Mouse (Mus musculus): ENCODE measurements around the gene Psmc2. TPM values are rescaled to one million over a fixed set of nuclear protein-coding genes. Genes with fewer than 3 reads are reported as not detected.

The Psmc2 gene
- 100 to 1,000 TPM; 113 to 117 TPM for total RNA-seq (2021)
- long read RNA-seq, partial matches to known transcripts: 91 of 96 reads
- long read RNA-seq, other reads (novel, unspliced or antisense): 5 of 96 reads

DNA sequence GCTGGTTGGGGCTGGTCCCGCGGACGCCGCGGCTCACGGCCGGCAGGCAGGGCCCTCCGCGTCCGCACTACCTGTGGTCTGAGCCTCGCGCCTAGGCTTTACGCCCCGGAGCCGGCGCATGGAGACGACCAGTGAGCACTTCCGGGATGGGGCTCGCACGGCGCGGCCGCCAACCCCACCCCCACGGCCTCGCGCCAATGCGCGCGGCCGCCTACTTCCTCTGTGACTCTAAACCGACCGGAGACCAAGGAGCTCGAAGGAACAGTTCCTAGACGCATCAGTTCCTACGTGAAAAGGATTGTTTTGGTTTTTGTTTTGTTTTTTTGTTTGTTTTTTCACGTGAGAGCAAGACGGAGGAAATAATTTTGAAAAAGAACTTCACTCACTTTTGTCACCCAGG is at the start of gene Psmc2, which contains the start of gene Dnajc2:
Gene Psmc2 (plus strand): TSS at position 231 of the 400 bp plus-strand sequence.
Gene Dnajc2 (minus strand): TSS at position 199 of the 400 bp plus-strand sequence.
- DNase-seq (ENCODE audit: low spot score in 2 of 2): peak; percentile 86 to 93

DNA sequence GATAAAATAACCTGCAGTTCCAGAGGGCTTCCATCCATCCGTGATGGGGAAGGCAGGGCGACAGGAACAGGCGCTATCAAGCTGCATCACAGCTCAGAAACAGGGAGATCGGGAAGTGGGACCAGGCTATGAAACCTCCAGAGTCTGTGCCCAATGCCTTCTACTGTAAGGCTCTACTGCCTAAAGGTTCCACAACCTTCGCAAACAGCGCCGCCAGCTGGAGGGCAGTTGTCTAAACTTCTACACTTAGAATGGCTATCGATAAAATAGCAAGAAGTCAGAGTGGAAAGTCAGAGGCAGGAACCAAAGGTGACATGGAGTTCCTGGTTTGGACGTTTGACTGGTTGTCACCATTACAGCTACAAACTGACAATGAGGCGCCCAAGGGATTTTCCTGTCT is 49.5 kb upstream of the Psmc2 start:
- DNase-seq (ENCODE audit: low spot score in 2 of 2): peak; percentile 53 to 77

DNA sequence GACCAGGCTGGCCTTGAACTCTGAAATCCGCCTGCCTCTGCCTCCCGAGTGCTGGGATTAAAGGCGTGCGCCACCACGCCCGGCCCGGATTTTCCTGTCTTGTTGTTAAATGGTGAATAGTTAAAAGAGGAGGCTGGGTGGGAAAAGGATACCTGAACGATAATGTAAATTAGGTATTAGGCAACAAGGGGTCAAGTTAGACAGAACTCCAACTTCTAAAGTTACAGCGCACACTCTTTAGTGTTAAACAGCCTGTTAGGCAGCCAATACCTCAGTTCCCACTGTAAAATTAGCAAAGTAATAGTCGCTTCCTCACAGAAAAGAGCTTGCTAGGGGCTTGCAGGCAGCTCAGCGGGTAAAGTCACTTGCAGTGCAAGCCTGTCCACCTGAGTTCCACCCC is 49.0 kb upstream of the Psmc2 start:
- no peak for DNase-seq (ENCODE audit: low spot score in 2 of 2)

DNA sequence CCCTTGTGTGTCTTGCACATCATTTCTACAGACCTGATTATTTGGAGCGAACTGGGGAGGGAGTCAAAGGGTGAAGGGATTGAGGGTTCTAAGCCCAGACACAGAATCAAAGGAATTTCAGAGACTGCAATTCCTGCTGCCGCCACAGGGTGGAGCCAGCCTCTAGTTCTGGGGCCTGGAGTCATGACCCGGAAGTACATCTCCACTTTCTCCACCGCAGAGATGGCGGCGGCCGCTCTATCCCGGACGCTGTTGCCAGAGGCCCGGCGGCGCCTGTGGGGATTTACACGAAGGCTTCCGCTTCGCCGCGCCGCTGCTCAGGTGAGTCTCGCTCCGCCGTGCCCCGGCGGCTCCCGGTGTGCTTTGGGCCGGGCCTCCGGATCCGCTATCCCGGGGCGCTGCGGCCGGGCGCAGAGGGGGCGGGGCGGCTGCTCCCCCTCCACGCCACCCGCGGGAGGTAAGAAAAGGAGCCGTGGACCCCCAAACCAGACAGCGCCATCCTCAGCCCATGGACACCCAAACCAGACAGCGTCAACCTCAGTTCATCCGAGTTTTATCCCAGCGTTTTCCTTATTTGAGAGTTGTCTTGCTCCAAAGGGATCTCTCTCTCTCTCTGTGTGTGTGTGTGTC is 48.0 kb upstream of the Psmc2 start, which contains the start of gene Pmpcb:
Gene Pmpcb (plus strand): TSS at position 186 of the 630 bp plus-strand sequence.
- peak; percentile 80 to 95 for DNase-seq (ENCODE audit: low spot score in 2 of 2)

DNA sequence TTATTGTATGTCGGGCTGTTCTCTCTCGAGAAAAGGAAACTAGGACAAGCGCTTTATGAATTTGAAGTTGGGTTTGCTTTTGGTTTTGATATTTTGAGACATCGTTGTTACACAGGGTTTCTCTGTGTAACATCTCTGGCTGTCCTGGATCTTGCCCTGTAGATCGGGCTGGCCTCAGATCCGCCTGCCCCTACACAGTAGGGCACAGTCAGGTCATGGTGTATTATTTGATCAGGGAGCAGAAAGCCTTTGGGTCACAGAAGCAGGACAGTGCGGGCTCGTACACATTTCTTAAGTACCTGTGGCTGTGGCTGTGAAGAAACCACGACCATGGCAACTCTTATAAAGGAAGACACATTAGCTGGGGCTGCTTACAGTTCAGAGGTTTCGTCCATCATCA is 47.5 kb upstream of the Psmc2 start:
- DNase-seq (ENCODE audit: low spot score in 2 of 2): no peak

DNA sequence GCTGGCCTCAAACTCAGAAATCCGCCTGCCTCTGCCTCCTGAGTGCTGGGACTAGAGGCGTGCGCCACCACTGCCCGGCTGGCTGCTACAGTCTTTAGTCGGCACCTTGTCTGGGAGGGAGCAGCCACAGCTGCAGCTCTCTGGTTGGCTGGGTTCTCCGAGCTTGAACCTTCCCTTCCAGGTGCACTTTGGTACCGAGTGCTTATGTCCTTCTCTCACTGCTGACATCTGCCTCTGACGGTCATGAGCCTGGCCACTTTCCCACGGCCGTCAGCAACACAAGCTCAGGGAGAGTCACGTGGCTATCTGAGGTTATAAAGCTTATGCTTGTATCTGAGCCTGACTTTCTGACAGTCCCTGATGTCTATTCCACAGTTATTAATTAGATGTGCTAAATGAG is 46.0 kb upstream of the Psmc2 start:
- no peak for DNase-seq (ENCODE audit: low spot score in 2 of 2)

DNA sequence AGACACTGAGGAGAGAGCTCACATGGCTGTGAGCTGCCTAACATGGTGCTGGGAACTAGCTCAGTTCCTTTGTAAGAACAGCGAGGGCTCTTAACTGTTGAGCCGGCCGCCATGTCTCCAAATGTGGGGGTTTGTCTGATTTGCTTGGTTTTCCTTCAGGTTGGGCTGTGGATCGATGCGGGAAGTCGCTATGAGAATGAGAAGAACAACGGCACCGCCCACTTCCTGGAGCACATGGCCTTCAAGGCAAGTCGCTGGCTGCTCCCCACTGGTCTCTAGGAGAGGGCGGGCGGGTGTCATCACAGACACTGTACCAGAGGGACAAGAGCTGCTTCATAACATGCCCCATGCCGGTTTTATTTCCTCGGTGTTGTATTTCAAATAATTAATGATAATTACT is 45.2 kb upstream of the Psmc2 start:
- DNase-seq (ENCODE audit: low spot score in 2 of 2): no peak

DNA sequence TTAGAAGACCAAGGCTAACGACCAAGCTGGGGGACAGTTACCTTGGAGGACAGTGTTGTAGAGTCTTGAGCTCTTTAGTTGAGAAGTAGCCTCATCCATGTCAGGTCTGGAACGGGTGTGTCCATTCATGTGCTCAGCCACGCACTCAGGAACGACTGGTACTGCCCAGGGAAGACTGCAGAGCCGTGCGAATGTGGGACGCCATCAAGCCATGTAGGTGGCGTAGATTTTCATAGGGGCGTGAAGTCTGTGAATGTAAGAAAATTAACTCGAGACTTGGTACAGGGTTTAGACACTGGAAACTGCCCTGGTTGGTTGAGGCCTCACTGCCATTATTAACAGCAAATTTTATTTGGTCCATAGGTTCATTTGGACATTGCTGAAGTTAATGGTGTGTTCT is 41.5 kb upstream of the Psmc2 start:
- no peak for DNase-seq (ENCODE audit: low spot score in 2 of 2)

DNA sequence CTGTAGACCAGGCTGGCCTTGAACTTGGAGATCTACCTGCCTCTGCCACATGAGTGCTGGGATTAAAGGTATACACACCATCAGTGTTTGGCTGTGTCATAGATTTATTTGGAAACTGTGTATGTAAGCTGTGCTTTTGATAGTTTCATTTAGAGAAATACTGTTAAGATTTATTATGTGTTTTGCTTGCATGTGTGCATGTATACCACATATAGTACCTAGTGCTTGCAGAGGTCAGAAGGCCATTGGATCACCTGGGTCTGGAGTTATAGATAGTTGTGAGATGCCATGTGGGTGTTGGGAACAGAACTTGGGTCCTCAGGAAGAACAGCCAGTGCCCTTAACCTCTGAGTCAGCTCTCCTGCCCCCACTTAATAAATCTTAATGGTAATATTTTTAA is 40.4 kb upstream of the Psmc2 start:
- DNase-seq (ENCODE audit: low spot score in 2 of 2): no peak

DNA sequence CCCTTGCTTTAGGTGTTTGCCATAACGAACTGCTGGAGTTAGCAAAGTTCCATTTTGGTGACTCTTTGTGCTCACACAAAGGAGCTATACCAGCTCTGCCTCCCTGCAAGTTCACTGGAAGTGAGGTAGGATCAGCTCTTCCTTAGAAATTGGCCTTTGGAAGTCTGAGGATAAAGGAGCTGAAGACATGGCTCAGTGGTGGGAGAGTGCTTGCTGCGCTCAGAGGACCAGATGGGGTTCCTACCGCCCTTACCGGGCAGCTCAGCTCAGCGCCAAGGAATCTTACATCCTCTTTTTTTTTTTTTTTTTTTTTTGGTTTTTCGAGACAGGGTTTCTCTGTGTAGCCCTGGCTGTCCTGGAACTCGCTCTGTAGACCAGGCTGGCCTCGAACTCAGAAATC is 39.1 kb upstream of the Psmc2 start:
- no peak for DNase-seq (ENCODE audit: low spot score in 2 of 2)

DNA sequence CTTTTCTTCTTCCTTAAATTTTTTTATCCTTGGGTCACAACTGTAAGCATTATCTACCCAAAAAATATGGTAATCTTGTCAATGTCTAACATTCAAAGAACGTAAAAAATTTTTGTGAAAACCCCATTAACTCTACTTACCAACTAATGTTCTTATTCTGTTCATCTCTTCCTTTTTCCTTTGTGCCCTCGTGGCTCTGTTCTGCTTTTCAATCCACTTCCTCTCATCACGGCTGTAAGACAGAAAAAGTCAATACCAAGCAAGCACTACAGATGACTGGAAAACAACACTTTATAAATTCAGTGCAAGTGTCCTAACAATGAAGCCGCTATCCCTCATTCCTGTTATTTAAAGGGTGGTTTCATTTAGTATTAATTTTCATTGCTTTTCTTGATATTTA is 16.6 kb upstream of the Psmc2 start:
- DNase-seq (ENCODE audit: low spot score in 2 of 2): no peak

DNA sequence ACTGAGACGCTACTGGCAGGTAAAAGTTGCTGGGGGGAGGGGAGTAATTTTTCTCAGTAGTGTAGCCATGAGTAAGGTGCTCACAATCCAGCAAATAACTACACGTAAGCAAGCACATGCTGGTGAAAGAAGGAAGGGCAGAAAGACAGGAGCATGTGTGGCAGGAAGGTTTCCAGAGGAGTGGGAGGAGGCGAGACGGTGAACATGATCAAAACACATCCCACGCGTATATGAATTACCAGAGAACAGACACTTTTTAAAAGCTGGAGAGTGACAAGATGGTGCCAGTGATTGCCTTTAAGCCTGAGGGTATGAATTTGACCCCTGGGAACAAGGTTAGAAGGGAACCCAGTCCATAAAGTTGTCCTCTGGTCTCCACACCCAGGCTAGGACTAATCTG is 15.2 kb upstream of the Psmc2 start:
- peak in 1 of 2 experiments; percentile 63 for DNase-seq (ENCODE audit: low spot score in 2 of 2)

DNA sequence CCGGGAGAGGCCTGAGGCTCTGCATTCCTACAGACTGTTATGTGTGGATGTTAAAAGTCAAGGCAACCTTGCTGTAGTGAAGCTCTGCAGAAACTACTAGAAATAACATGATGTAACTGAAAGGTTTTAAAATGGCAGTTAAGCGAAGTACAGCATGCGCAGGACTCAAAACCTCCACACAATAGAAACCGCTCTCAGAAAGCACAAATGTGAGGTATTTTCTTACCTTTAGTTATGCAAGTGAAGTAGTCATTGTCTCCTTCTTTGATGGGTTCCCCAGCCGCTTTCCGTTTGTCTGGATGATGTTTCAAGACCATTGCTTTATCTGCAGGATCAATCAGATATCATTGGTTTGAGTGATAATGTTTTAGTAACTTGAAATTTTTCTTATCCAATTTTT is 8.6 kb upstream of the Psmc2 start:
- no peak for DNase-seq (ENCODE audit: low spot score in 2 of 2)

DNA sequence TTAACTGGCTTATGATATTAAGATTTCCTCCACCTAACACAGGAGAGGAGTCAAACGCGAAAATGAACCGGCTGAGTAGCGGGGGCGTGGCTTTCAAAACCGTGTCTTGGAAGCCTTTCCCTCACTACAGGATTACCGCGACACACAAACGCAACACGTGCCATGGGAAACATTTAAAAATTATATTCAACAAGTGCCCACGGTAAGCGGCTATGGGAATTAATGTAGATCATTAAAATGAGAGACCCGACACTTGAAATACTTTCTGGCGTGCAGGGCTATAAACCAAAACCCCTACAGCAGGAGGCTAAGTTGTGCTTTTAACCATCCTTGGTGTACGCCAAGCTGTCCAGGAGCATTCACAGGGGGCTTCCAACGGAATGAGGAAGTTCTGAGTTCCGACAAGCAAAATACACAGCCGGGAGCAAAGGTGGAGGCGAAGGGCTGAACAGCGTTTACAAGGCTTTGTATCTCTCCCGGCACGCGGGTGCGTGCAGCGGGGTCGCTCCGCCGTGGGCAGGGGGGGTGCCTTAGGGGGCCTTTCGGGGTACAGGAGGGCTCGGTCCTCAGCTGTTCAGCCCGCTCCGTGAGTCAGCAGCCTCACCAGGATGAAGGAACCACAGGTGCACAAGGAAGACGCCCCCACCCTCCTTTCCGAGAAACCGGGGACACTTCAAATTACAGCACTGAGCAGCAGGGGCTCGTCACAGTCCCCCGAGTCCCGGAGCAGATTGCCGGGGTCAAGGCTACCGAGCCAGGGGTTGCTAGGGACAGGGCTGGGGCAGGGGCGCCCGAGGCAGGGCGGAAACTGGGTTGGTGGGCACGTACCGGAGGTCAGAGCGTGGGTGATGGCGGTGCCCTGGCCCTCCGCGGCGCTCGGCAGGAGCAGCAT is 676 bp upstream of the Psmc2 start:
- DNase-seq (ENCODE audit: low spot score in 2 of 2): no peak

DNA sequence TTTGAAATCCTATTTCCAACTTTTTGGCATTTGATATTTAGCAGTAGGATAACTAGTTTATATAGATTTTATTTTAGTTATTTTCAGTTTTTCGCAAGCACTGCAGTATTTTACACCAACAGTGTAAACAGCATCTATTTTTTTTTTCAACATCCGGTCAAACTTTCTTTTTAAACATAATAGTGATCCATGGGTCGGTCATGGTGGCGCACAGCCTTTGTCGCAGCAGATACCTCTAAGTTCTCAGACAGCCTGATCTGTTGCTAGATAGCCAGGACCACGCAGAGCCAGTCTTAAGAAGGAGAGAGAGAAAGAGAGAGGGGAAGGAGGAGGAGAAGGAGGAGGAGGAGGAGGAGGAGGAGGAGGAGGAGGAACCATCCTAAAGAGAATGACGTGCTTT is 693 bp downstream of the Psmc2 start:
- DNase-seq (ENCODE audit: low spot score in 2 of 2): no peak

DNA sequence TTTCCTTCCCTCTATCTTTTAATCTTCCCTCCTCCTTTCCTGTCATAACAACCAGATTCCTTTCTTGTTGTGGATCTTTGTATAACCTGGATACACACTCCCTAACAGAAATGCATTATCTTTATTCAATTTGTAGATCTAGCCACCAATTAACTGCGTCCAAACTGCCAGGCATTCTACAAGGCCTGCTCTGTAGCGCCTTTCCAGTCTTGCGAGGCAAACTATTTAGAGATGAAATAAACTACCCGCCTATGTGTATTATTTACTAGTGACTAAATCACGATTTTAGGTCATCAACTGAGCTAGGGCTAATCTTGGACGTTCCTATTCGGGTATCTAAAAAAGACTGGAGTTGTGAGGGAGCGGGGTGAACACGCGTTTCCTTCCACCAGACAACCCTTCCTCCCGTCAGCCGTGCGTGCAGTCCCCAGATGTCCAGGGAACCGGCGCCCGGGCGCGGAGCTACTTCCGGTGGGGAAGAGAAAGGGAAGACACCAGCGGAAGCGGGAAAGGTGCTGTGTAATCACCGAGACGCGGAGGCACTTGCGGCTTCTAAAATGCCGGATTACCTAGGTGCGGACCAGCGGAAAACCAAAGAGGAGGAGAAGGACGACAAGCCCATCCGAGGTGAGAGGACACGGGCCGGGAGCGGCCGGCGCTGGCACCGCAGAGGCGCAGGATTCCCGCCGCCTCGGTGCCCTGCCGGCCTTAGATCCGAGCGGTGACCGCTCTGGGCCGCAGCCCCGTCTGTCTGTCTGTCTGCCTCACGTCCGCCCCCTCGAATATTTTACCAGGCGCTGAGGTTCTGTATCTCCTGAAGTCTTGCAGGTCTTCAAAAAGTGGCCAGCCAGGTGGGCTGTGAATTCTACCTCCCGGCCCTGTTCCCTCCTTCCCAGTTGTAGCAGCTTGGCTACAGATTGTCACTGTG is 1.4 kb downstream of the Psmc2 start:
- peak; percentile 91 to 95 for DNase-seq (ENCODE audit: low spot score in 2 of 2)

DNA sequence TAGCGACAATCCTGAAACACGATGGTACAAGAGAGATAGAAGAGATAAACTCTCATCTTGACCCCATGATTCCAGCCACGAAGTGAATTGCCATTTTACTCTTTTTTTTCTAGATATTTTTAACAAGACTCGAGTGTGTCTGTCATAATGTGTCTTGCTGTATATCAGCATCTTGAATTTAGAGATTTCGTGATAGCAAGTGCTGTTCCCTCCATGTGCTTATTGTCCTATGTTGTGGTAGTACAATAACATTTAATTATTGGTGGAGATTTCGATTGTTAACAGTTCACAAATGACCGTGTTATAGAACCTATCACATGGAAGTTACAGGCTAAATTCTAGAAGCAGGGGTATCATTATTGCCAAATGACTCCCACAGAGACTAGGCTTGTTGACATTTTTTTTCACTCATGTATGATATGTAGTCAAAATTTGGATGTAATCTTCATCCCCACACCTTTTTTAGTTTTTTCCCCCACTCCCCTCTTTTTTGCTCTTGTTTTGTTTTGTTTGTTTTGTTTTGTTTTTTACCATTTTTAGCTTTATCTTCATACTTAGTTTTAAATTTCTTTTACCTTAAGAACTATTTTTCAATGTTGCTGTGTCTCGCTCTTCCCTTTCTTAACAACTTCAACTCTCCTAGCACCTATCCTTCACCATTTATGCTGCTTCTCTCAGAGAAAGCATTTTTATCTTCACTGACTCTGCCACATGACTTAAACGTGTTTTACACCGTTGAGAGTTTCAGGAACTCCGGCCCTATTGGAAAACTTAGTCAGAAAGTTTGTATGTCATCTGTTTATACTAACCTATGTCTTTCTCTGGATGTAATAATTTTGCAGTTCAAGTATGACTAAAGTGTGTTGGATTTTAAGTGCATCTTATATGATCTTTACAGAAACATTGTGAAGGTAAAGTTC is 2.4 kb downstream of the Psmc2 start:
- DNase-seq (ENCODE audit: low spot score in 2 of 2): no peak

DNA sequence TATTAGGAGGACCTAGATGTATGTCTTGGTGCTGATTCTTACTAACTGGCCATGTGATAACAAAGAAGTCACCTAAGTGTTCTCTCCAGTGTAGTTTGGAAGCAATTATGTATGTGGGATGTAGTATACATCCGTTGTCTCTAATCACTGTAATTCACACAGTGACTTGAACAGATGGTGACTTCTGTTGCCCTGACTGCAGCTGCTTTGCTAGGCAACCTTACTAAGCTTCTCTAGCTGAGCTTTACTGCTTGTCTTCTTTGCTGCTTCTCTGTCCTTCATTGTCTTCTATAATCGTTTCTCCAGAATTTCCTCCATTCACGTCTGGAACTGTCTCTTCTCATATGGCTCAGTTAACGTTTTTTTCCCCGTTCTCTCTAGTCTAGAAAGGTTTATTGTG is 4.0 kb downstream of the Psmc2 start:
- DNase-seq (ENCODE audit: low spot score in 2 of 2): peak in 1 of 2 experiments; percentile 63

DNA sequence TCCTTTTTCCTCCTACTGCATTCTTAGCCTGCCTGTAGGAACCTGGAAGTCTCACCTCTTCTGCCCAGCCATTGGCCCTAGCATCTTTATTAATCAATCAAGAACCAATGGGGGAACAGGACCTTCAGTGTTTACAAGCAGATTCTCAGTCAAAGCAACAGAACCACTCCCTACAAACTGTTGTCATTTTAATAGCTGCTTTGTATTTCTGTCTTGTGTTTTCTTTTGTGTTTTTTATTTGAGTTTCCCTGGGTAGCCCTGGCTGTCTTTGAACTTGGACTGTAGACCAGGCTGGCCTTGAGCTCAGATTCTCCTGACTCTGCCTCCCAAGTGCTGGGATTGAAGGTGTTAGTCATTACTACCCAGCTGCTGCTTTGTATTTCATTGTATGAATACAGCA is 7.1 kb downstream of the Psmc2 start:
- no peak for DNase-seq (ENCODE audit: low spot score in 2 of 2)

DNA sequence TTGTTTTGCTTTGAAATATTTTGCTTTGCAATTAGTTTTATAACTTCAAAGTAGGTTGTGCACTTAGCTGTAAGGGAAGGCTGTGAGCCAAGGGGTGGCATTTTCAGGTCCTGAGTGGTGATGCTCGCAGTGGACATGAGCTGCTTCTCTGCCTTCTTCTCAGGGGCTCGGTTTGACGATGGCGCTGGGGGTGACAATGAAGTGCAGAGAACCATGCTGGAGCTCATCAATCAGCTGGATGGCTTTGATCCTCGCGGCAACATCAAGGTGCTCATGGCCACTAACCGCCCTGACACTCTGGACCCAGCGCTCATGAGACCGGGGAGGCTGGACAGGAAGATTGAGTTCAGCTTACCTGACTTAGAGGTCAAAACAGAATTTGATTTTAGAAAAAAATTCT is 17.8 kb downstream of the Psmc2 start:
- DNase-seq (ENCODE audit: low spot score in 2 of 2): no peak

Measured in layer of hippocampus, adult 18-20 months (tissue).